Mouse (Mus musculus) heart, postnatal 0 days (tissue): ENCODE data around the gene Cdc42.

Experiments
- CTCF ChIP-seq: IDR thresholded peaks from 2 replicates; pipeline ENCODE4 v1.5.1; 2016; ENCODE audit warnings: antibody characterized with exemption, control low read depth, low read depth
- EP300 ChIP-seq: IDR thresholded peaks from 2 replicates; pipeline ENCODE4 v1.6.1; 2016; ENCODE audit warnings: antibody characterized with exemption, low read depth

- no peak for TF ChIP-seq EP300
- TF ChIP-seq CTCF, result no peak
Observed at GRCm38 (mm10) chr4:137306577-137306888, 51.0 kb downstream of the Cdc42 start.
